Mouse (Mus musculus) midbrain, embryonic 12.5 days (tissue): ENCODE data around the gene Camta1. TPM values are rescaled to one million over a fixed set of nuclear protein-coding genes. Genes with fewer than 3 reads are reported as not detected.
A peak's percentile ranks its signal among the peaks of the same experiment; 100 is the strongest.

Experiments used
- ATAC-seq: fragments of 200-750 bp; cut with Nextera tagmentation; 2 replicates; pipeline ENCODE4 v1.8.0; 2017; ENCODE audit warnings: low read depth, moderate TSS enrichment, moderate library complexity; ENCODE audit not compliant: low FRiP score
- H3K27ac ChIP-seq: fragments of 300-500 bp; sonication (generic); replicated peaks from 2 replicates; pipeline ENCODE4 v1.5.1; 2016; ENCODE audit warnings: mild to moderate bottlenecking
- H3K27me3 ChIP-seq: fragments of 300-500 bp; sonication (generic); 2 replicates; pipeline ENCODE4 v1.6.1; 2016; ENCODE audit warnings: mild to moderate bottlenecking
- H3K36me3 ChIP-seq: fragments of 300-500 bp; sonication (generic); 2 replicates; pipeline ENCODE4 v1.6.1; 2016
- H3K4me1 ChIP-seq: fragments of 300-500 bp; sonication (generic); 2 replicates; pipeline ENCODE4 v1.6.1; 2016
- H3K4me2 ChIP-seq: fragments of 300-500 bp; sonication (generic); replicated peaks from 2 replicates; pipeline ENCODE4 v1.6.1; 2016; ENCODE audit warnings: mild to moderate bottlenecking, moderate library complexity
- H3K4me3 ChIP-seq: fragments of 300-500 bp; sonication (generic); 2 replicates; pipeline ENCODE4 v1.5.1; 2016; ENCODE audit warnings: mild to moderate bottlenecking
- H3K9ac ChIP-seq: fragments of 300-500 bp; sonication (generic); replicated peaks from 2 replicates; pipeline ENCODE4 v1.6.1; 2016; ENCODE audit warnings: mild to moderate bottlenecking, moderate library complexity
- H3K9me3 ChIP-seq: fragments of 300-500 bp; sonication (generic); 2 replicates; pipeline ENCODE4 v1.6.1; 2016; ENCODE audit warnings: mild to moderate bottlenecking
- WGBS: fragments of 180-500 bp; shearing (Covaris S2); methylation state at CpG from one replicate; pipeline ENCODE4 v1.1.7; 2016; 5-methylcytosine and 5-hydroxymethylcytosine counted together
- polyA plus RNA-seq: library from polyadenylated mRNA; unstranded; fragments of >200 nt; fragmentation: Nextera tagmentation; extraction: Ambion mirVana; gene quantifications from 2 replicates; pipeline ENCODE4 v1.2.1, GENCODE M21; 2016

Gene Camta1
- polyA plus RNA-seq, 1 experiment from 2014 or later, result 135 TPM

DNA sequence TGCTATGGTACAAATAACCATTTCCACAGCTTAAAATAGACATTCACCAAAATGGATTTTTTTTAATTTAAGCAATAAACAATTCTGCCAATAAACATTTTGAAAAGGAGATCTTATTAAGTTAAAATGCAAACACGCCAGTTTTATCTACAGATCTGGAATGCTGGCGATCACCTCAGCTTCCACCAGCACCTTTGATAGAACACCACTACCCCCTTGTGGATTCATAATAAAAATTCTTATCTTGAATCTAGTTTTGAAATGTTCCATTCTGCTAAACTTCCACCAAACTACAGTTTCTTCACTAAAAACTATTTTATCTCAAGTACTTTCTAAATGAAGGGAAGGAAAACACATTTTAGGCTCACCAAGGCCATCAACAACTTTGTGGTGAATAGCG is 7.7 kb downstream of the Camta1 start:
- no peak for ATAC-seq
- 83% methylated on average over 3 of the region's 3 CpGs for WGBS

DNA sequence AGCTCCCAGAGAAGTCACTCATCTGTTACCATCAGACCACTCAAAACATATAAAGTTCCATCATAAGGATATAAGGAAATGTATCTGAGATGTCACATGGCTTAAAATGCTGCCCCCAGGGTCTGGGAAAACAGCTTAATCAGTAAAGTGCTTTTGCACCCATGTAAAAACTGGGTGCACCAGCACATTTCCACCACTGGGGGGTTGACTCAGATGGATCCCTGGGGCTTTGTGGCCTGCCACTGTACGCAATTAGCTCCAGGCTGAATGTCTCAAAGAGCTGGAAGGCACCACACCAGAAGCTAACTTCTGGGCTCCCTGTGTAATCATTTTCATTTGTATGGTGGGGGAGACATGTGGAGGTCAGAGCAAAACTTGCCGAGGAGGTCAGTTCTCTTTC is 10.5 kb downstream of the Camta1 start:
- no peak overlapping the region for H3K4me2 ChIP-seq
- no peak overlapping the region for H3K27ac ChIP-seq
- H3K9me3 ChIP-seq, result no peaks in the 10 kb centered on the region
- no peak overlapping the region for H3K4me3 ChIP-seq
- no peaks in the 10 kb centered on the region for H3K36me3 ChIP-seq
- 73% methylated on average over 2 of the region's 2 CpGs for WGBS
- no peak overlapping the region for H3K9ac ChIP-seq
- 0 out of 2 replicates have a peak, but pooled peaks cover 3% of the 10 kb centered on the region for H3K4me1 ChIP-seq
- H3K27me3 ChIP-seq, result no peaks in the 10 kb centered on the region
- ATAC-seq, result no peak

More for the DNA sequence above, 7.7 kb downstream of the Camta1 start:
- Histone ChIP-seq H3K4me3 (no peak overlapping the region), H3K36me3 (no peaks in the 10 kb centered on the region), H3K9me3 (no peaks in the 10 kb centered on the region), H3K27ac (no peak overlapping the region), H3K9ac (no peak overlapping the region), H3K4me2 (no peak overlapping the region), H3K27me3 (no peaks in the 10 kb centered on the region), H3K4me1 (0 out of 2 replicates have a peak, but pooled peaks cover 3% of the 10 kb centered on the region)

DNA sequence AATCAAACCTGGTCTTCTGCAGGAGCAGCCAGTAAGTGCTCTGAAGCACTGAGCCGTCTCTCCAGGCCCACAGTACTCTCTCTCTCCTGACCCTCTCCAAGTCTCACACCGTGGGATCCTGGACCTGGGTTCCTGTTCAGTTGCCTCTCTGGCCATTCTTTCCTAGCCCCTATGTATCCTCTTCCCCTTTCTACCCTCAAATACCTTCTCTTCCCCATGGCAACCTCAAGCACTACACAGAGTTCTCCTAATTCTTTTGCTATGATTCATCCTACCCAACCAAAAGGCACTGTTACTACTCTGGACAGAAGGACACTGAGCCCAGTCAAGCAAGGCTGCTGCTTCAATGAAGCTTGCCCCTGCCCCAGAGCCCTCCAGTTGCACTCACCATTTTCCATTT is 19.1 kb downstream of the Camta1 start:
- Histone ChIP-seq H3K4me1 (no peaks in the 10 kb centered on the region), H3K36me3 (no peaks in the 10 kb centered on the region), H3K27ac (no peak overlapping the region), H3K9me3 (no peaks in the 10 kb centered on the region), H3K27me3 (no peaks in the 10 kb centered on the region), H3K4me2 (no peak overlapping the region), H3K9ac (no peak overlapping the region), H3K4me3 (no peak overlapping the region)
- 19% methylated on average over 2 of the region's 2 CpGs for WGBS
- ATAC-seq, result no peak

DNA sequence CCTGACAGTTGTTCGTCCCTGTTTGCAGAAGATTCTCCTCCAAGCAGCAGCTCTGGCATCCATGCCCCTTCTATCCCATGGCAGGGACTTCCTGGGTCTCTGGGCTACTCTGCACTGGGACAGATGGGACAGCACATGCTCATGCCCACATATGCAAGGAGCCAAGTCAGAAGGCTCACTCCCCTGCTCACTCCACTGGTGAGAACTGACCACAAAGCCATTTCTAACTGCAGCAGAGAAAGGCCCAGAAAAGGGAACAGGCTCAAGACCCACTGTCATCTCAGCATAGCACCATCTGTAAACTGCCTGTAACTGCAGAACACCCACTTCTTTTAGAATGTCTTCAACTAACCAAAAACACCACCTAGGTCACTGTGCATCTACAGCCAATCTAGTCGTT is 23.2 kb downstream of the Camta1 start:
- no peak overlapping the region for H3K4me2 ChIP-seq
- H3K9ac ChIP-seq, result no peak overlapping the region
- 75% methylated on average over 2 of the region's 2 CpGs for WGBS
- H3K27ac ChIP-seq, result no peak overlapping the region
- H3K4me1 ChIP-seq, result no peaks in the 10 kb centered on the region
- no peak overlapping the region for H3K4me3 ChIP-seq
- no peak for ATAC-seq
- no peaks in the 10 kb centered on the region for H3K36me3 ChIP-seq
- no peaks in the 10 kb centered on the region for H3K27me3 ChIP-seq
- H3K9me3 ChIP-seq, result no peaks in the 10 kb centered on the region

DNA sequence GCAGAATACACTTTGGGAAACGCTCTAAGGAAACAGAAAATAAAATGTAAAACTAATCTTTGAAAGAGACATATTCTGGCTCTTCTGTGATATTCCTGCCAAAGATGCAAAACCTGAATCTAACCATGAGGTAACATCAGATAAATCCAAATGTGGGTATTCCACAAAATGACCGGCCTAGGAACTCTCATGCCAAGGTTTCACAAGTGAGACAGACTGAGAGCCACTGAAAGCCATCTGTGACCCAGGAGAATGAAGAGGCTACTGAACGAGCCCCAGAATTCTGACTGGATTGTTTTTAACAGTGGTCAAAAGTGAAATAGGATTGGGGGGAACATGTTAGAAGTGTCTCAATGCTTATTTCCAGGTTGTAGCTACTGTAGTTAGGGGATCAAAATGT is 25.8 kb downstream of the Camta1 start:
- WGBS, result 94% methylated on average over 3 of the region's 3 CpGs
- H3K4me3 ChIP-seq, result no peak overlapping the region
- H3K4me2 ChIP-seq, result no peak overlapping the region
- no peaks in the 10 kb centered on the region for H3K36me3 ChIP-seq
- no peak for ATAC-seq
- no peaks in the 10 kb centered on the region for H3K9me3 ChIP-seq
- H3K27me3 ChIP-seq, result no peaks in the 10 kb centered on the region
- no peak overlapping the region for H3K9ac ChIP-seq
- no peak overlapping the region for H3K27ac ChIP-seq
- no peaks in the 10 kb centered on the region for H3K4me1 ChIP-seq

DNA sequence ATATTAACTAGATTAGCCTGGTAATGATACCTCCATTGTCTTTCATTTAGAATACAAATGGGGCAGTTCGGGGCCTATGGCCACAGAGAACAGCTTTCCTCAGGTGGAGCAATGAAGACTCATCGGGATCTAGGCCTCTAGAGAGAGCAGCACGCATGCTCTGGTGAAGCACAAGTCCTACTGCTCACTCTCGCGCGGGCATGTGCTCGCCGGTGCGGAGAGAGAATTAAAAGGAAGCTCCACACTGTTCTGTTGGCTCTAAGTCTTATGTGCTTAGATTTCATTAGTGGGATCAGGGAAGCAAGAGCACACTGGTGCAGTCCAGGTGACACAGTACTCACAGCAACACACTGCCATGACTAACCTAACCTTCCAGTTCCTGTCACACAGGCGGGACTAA is 27.1 kb downstream of the Camta1 start:
- WGBS, result 73% methylated on average over 10 of the region's 10 CpGs
- H3K36me3 ChIP-seq, result no peaks in the 10 kb centered on the region
- ATAC-seq, result no peak

DNA sequence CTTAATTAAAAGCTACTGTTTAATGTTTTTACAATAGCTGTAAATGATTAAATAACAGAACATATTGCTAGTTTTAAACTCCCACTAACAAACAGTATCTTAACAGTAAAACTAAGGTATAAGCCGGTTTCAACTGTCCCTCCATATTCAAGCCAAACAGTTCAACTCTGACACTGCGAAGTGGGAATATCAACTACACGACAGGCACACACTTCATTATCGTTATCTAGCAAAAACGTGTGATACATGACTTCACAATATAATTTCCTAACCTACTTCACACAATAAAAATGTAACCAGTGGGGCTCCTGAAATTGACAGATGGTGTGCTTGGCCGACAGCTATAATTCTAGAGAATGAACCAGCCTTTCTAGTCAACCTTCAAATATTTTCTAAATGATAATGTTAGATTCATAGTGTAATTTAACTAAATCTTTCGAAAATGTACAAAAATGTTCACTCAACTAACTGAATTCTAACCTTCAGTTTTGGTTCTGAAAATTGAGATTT is 27.7 kb downstream of the Camta1 start:
- Histone ChIP-seq H3K4me1 (no peaks in the 10 kb centered on the region), H3K27me3 (no peaks in the 10 kb centered on the region), H3K4me2 (no peak overlapping the region), H3K4me3 (no peak overlapping the region), H3K27ac (no peak overlapping the region), H3K36me3 (no peaks in the 10 kb centered on the region), H3K9me3 (no peaks in the 10 kb centered on the region), H3K9ac (no peak overlapping the region)
- WGBS, result 90% methylated on average over 7 of the region's 7 CpGs
- ATAC-seq, result no peak

More for the DNA sequence above, 27.1 kb downstream of the Camta1 start:
- no peak overlapping the region for H3K9ac ChIP-seq
- no peak overlapping the region for H3K27ac ChIP-seq
- no peak overlapping the region for H3K4me2 ChIP-seq
- no peaks in the 10 kb centered on the region for H3K4me1 ChIP-seq
- no peak overlapping the region for H3K4me3 ChIP-seq
- H3K27me3 ChIP-seq, result no peaks in the 10 kb centered on the region
- no peaks in the 10 kb centered on the region for H3K9me3 ChIP-seq

DNA sequence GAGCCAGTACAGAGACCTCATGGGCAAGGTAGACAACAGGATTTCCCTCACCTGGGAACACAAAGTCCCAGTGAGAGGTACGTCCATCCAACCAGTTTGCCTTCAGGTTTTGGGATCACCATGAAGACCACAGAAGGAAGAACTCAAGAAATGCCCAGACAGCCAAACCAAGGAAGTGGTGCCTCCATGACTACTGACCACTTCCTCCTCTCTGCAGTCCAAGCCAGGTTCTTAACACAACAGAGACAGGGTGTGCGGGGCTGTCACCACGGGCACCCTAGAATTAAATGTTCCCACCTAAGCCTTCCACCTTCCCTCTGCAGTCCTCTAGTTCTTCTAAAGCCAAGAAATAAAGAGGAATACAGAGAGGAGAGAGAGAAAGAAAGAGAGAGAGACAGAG is 33.8 kb downstream of the Camta1 start:
- Histone ChIP-seq H3K36me3 (no peaks in the 10 kb centered on the region), H3K4me1 (no peaks in the 10 kb centered on the region), H3K4me3 (no peak overlapping the region), H3K9me3 (no peaks in the 10 kb centered on the region), H3K4me2 (no peak overlapping the region), H3K27ac (no peak overlapping the region), H3K9ac (no peak overlapping the region), H3K27me3 (no peaks in the 10 kb centered on the region)
- WGBS, result 97% methylated on average over 3 of the region's 3 CpGs
- ATAC-seq, result no peak

DNA sequence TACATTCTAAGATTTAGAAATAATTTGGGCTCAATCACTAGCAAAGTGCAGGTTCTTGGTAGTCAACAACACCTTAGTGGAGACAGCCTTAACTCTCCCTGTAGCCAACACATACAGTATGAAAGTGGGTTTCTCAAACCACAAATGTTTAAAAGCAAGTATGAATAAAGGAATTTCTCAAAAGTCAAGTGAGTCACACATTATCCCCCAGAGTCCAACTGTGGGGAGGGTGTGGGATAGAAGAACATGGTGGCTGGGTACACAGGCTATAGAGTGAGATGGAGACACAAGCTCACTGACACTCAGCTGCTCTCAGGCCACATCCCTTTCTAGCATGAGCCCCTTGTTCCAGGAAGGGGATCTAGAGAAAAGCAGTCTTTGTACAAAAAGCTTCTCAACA is 34.3 kb downstream of the Camta1 start:
- ATAC-seq, result no peak
- no peaks in the 10 kb centered on the region for H3K36me3 ChIP-seq
- H3K9ac ChIP-seq, result no peak overlapping the region

DNA sequence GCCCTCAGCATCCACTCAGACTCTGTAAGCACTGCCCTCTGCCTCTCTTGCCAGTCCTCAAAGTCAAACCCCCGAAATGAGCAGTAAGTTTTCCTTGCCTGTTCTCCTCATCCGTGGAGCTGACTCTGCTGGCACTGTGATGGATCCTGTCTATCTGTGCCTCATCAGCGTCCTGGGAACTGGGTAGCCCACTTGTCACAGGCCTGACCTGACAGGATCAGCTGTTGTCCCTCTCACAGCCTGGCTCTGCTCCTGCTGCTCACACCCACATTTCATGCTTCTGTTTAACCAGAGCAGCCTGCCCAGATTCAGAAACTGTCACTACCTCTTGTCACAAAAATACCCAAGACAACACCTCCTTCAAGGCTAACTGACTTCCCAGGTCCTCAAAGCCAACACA is 37.7 kb downstream of the Camta1 start:
- WGBS, result 83% methylated on average over 3 of the region's 3 CpGs
- no peak overlapping the region for H3K4me2 ChIP-seq
- H3K4me3 ChIP-seq, result no peak overlapping the region
- ATAC-seq, result no peak
- H3K36me3 ChIP-seq, result no peaks in the 10 kb centered on the region
- no peaks in the 10 kb centered on the region for H3K9me3 ChIP-seq
- H3K9ac ChIP-seq, result no peak overlapping the region
- H3K27me3 ChIP-seq, result no peaks in the 10 kb centered on the region
- H3K4me1 ChIP-seq, result peaks cover 4% of the 10 kb centered on the region
- H3K27ac ChIP-seq, result no peak overlapping the region

More for the DNA sequence above, 34.3 kb downstream of the Camta1 start:
- Histone ChIP-seq H3K9me3 (no peaks in the 10 kb centered on the region), H3K27me3 (no peaks in the 10 kb centered on the region), H3K4me3 (no peak overlapping the region), H3K4me2 (no peak overlapping the region), H3K27ac (no peak overlapping the region), H3K4me1 (no peaks in the 10 kb centered on the region)

DNA sequence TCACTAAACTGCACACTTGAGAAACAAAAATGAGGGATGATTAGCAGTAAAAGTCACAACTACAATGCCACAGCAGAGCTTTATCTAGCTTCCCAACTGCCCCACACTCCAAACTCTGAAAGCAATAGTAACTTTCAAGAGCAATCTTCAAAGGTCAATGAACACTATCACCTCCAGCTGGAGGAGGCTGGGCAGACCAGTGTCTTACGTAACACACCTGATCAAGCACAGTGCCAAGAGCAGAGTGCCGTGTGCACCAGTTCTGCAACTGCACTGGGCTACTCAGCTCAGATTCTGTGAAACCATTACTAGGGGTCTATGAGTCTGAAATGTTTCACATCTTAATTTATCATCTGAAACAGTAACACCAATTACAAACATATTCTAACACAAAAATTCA is 38.7 kb downstream of the Camta1 start:
- Histone ChIP-seq H3K36me3 (no peaks in the 10 kb centered on the region), H3K9me3 (no peaks in the 10 kb centered on the region), H3K4me1 (peaks cover 13% of the 10 kb centered on the region), H3K27ac (no peak overlapping the region), H3K4me3 (no peak overlapping the region), H3K27me3 (no peaks in the 10 kb centered on the region), H3K9ac (no peak overlapping the region), H3K4me2 (no peak overlapping the region)
- ATAC-seq, result no peak
- WGBS, result 81% methylated on average over 2 of the region's 2 CpGs

DNA sequence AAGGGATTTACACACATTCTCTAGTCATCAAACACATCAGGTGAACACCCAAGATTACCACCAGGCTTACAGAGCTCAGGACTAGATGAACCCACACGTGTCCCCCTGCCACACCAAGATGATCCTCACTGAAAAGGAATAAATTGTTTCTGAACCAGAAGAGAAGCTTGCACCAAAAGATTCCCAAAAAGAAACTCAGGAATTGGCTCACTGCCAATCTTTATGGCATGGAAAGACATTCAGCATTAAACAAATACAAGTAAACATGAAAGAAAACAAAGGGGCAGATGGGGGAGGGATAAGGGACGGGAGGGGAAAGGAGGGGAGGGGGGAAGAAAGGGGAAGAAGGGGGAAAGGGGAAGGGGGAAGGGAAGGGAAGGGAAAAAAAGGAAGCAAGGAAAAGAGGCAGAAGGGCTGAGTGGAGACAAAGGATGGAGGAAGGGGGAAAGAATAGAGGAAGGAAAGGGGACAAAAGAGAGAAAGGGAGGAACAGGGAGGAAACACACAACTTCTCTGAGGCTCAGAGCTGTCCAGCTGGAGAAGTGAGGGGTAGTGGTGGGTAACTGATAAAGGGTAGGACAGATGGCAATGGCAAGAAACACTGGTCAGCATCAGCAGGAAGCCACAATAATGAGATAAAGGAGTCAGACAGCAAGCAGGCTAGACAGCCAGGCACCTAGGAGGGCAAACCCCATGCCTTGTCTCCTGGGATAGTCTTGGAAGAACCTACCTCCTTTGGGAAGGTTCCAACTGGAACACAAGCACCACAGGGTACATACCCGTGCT is 43.5 kb downstream of the Camta1 start:
- no peaks in the 10 kb centered on the region for H3K9me3 ChIP-seq
- H3K36me3 ChIP-seq, result no peaks in the 10 kb centered on the region
- 45% methylated on average over 3 of the region's 3 CpGs for WGBS
- no peak overlapping the region for H3K4me3 ChIP-seq
- no peak for ATAC-seq
- peaks cover 16% of the 10 kb centered on the region for H3K4me1 ChIP-seq
- no peaks in the 10 kb centered on the region for H3K27me3 ChIP-seq
- no peak overlapping the region for H3K9ac ChIP-seq
- H3K27ac ChIP-seq, result peak overlapping the region; percentile 60
- no peak overlapping the region for H3K4me2 ChIP-seq

DNA sequence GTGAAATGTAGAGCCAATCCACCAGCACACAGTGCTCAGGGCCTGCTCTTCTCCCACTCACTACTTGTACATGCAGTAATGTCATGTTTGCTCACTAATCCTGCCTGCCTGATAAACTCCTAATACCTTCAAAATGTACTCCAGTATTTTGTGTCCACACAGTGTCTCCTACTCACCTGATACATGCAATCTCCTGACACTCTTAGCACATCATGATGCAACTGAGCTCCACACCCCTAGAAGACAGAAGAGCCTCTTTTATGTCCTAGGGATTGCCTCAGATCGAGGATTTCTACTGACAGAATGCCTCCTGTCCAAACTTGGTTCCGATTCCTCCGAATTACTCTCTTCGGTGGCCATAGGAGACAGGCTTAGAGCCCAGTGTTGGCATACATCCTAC is 48.0 kb downstream of the Camta1 start:
- H3K9ac ChIP-seq, result no peak overlapping the region
- H3K36me3 ChIP-seq, result no peaks in the 10 kb centered on the region
- 92% methylated on average over 4 of the region's 4 CpGs for WGBS
- no peak overlapping the region for H3K4me2 ChIP-seq
- H3K27ac ChIP-seq, result no peak overlapping the region
- no peak for ATAC-seq
- H3K9me3 ChIP-seq, result no peaks in the 10 kb centered on the region
- no peak overlapping the region for H3K4me3 ChIP-seq
- no peaks in the 10 kb centered on the region for H3K27me3 ChIP-seq
- peaks cover 10% of the 10 kb centered on the region for H3K4me1 ChIP-seq
